Mouse (Mus musculus) CH12F3 (cell line): ENCODE results near the gene Tbc1d20.
"Not testable (repeated sequence)": the region's sequence is repeated elsewhere in the genome, so short reads cannot be mapped to it uniquely, and the experiment has no call there.

Source experiments
- in situ Hi-C: fragments of 300-500 bp; cut with MboI; formaldehyde crosslinking; loops from 2 replicates; pipeline ENCODE4 v1.14.3; 2020; ENCODE audit warnings: low sequenced_read_pairs

The Tbc1d20 gene

DNA sequence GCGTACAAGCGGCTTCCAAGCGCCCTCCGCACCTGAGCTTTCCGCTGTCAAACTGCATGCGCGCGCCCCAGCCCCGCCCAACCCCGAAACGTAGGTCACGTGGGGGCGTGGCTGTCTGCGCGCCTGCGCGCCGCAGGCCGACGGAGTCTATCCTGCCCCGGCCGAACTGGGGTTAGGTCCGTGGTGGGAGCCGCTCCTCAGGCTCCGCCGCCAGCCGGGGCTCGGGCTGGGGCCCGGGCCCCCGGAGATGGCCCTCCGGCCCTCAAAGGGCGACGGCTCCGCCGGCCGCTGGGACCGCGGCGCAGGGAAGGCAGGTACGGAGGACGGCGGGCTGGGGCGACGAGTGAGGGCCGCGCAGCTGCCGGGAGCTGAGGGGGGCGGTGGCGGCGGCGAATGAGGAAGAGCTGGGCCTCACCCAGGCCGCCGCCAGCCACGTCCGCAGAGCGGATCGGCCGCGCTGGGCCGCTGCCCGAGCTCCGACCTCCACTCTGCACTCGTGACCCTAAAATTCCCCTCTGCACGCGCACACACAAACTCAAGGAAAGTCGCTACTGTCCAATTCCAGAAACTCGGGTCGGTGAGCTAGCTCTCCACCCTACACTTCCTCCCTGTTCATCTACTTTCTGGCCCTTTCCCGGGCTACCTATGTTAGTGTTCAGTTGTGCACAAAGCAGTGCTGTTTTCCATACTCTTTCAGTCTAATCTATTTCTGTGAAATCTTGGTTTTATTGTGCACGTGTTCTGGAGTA is at the start of gene Tbc1d20:
Gene Tbc1d20 (plus strand): TSS at position 102 of the 749 bp plus-strand sequence.
- in situ Hi-C loops, result no loop called here

DNA sequence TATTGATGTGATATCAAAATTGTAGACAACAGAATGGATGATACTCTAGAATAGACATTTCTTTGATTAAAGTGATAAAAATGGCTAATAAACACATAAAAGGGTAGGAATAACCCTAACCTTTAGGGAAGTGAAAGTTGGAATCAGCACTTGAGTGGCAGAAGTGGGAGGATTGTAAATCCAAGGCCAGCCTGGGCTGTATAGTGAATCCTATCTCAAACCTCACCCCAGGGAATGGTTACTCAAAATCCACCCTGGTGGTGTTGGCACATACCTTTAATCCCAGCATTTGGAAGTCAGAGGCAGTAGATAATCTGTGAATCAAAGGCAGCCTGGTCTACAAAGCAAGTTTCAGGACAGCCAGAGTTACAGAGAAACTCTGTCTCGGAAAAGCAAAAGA is 46.4 kb upstream of the Tbc1d20 start:
- in situ Hi-C loops, result no loop called here

DNA sequence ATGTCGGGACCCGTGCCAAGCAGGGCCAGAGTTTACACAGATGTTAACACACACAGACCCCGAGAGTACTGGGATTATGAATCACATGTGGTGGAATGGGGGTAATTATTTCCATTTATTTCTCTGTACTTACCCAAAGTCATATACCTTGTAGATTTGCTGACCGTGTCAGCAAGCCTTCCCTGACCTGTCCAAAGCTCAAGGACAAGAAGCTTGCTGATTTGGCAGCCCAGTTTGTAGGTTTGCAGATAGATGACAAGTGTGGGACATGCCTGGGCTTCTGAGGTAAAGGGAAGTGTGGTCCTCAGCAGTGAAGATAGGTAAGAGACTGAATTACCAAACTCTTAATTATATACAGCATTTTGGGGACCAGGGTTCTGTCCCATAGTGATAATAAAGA is 43.1 kb upstream of the Tbc1d20 start:
- in situ Hi-C loops, result no loop called here

DNA sequence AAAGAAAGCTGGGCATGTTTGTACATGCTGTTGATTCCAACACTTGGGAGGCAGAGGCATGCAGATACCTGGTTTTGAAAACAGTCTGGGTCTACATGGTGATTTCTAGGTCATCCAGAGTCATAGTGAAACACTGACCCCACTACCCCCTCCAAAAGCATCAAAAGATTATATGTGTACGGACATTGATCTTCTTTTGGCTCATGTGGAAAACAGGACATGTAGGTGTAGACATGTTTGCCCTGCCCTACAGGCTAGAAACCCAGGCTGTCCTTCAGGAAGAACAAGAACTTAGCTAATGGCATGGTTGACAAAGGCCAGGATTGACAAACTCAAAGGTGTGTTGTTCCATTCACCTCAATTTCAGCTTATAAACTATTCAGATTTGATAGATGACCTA is 33.9 kb upstream of the Tbc1d20 start:
- in situ Hi-C loops, result no loop called here

DNA sequence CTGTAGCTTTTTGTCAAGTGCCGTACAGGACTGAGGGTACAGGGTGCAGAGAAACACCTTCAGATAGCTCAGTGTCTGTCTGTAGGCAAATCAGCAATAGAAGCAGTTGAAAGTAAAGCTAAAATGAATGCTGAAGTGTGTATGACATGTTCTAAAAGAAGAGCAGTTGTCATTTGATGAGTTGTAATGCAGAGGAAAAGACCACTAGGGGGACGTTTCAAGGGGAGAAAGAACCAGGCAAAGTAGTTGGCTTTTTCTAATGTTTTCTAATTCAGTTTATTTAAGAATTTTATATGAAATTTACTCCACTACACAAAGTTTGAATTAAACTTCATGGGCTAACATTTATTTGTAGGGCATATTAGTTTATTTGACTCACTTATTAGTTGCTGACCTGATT is 20.0 kb upstream of the Tbc1d20 start:
- in situ Hi-C loops, result no loop called here

DNA sequence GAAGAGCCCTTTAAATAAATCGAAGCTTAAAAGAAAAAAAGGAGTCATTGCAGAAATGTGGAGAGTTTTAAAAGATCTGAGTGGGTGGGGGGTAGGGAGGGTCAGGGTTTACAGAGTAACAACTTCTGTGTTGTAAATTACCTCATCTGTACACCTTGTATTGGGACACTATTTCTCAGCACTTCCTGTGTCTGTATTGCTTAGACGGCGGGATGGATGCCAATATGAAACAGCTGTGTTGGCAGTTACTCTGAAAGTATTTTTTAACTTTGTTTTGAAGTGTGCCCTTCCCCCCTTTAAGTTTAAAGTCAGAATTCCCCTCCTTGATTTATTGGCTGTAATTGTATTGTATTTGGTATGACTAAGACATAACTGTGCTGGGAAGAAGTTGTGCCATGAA is 12.2 kb upstream of the Tbc1d20 start:
- in situ Hi-C loops, result no loop called here

DNA sequence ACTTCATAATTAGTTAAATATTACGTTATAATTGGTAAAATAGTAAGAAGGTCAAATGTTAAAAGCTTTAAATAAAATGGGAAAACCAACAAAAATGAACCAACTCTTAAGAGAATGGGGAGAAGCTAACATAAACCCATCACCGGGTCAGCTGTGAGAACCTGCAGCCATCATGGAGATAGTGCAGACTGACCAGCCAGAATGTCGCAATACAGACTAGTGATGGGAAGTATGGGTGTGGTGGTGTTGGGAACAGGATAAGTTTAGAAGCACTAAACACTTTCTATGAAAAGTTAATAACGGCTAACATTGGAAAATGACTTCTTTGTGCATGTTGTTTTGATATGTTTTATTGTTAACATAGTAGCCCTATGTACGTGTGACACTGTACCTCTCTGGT is 6.1 kb upstream of the Tbc1d20 start:
- in situ Hi-C loops, result no loop called here

DNA sequence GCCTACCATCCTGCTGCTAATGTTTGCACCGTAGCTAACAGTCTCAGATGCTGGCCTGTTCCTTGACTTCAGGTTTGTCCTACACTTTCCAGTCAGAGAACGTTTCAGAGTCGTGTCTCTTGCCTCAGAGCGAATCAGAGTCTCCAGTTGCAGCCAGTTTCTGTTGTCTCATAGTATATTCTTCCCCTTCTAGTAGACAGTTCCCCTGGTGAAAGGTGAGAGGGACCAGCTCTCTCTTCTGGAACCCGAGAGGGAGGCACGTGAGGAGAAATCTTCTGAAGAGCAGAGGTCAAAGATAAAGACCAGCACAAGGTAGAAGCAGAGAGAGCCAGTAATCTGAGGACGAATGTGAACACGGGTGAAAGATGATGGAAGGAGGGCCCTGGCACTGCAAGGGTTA is 5.6 kb upstream of the Tbc1d20 start:
- in situ Hi-C loops, result no loop called here

DNA sequence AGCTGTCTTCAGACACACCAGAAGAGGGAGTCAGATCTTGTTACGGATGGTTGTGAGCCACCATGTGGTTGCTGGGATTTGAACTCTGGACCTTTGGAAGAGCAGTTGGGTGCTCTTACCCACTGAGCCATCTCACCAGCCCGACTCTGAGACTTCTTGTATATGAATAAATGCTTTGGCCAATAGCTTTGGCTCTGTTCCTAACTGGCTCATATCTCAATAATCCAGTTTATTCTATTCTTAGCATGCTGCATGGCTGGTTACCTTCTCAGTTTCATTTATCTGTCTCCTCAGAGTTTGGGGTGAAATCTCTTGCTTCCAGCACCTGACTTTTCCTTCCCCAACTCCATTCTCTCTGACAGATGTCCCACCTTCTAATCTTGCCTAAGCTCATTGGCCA is 4.0 kb upstream of the Tbc1d20 start:
- in situ Hi-C loops, result not testable (repeated sequence)

DNA sequence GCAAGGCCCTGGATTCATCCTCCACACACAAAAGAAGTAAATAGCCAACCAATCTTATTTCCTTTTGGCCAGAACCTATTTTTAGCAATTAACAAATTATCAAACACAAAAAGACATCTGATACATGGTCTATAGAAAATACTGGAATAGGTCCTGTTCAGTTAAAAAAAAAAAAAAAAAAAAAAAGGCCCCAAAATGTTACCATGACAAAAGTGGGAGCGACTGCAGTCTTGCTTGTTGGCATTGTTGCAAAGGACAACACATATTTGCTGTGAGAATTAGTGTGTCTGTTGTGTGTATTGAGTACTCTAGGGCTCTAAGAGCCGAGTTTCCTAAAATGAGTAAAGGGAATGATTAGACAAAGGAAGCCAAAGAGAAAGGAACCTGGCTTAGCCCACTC is 1.2 kb upstream of the Tbc1d20 start:
- in situ Hi-C loops, result no loop called here

DNA sequence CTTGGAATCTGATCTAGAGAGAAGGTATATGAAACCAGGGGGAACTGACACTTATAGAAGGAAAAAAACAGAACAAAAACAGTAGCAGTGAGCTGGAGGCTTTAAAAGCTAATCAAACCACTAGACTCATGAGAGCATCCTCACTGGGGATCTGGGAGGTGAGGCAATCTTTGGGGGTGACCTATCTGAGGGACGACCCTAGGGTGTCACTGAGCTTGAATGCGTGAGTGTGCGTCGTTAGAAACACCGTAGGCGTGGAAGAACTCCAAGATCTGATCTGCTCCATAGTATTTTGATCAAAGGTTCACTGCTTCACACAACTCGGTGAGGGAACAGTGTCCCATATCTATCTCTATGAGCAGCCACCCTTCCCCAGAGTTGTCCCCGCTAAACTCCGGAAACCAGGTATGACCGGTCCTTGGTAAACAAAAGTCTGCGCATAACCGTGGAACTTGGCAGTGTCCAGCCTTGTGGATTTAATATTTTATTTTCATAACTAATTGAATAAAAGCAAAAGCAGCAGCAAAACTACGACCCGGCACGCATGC is 375 bp upstream of the Tbc1d20 start:
- in situ Hi-C loops, result no loop called here

DNA sequence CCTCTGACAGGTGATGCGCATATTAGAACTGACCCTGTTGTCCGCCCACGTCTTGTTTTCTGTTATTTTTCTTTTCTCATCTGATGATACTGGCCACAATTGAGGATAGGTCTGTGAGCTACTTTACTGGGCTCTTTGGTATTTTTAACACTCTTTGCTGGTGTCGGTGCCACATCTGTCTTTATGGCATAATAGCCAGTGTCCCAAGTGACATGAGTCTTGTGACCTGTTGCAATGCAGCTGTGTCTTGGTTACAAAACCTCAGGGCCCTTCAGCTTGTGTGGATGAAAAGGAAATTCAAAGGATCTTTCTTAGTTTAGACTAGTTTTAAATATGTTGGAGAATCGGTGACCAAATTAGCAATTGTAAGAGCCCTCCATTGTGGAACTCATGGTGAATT is 913 bp downstream of the Tbc1d20 start:
- in situ Hi-C loops, result no loop called here

DNA sequence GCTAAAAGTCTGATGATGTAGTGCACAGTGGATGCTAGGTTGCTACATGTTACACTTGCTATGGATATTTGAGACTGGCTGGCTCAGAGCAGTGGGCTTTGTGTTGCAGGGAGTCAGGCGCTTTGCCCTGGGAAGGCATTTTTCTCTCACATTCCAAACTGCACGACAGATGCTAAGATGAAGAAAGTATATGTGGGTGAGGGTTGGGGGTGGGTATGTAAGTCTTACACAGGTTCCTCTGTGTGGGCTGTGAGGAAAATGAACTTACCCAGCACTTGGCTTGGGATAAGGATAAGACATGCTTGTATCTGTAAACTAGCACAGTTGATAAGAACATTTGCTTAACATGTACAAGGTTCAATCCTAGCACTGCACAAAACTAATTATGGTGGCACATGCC is 9.2 kb downstream of the Tbc1d20 start:
- in situ Hi-C loops, result no loop called here

DNA sequence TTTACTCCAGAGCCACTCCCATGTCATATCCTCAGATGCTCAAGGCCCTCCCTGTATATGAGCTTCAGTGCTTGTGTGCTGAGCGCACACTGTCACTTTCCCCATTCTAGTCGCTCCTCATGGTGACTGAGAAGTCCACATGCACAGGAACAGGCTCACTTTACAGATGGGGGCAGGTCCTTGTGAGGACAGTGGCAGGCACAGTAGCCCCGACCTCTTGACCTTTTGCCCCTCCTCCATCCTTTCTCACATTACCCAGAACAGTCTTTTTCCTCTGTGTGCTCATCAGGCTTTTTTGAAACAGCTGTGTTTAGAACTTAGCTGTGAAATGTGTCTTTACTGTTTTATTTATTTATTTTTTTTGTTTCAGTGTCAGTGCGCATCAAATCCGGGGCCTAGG is 10.2 kb downstream of the Tbc1d20 start:
- in situ Hi-C loops, result no loop called here

DNA sequence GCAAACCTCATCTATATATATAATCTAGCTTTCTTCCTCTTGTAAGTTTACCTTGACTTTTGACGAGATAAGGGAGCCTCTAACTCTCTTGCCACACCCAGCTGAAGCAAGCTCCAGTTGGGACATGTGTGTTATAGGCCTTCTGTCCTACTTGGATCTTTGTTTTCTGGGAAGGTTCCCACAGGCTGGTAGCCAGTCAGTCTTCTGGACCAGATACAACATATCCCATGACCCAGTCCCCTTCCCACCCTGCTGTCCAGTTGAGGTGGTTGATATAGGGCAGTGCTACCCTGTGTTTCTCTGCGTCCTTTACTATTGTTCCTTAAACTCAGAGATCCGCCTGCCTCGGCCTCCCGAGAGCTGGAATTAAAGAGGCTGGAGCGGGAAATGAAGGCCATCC is 11.9 kb downstream of the Tbc1d20 start:
- in situ Hi-C loops, result no loop called here

DNA sequence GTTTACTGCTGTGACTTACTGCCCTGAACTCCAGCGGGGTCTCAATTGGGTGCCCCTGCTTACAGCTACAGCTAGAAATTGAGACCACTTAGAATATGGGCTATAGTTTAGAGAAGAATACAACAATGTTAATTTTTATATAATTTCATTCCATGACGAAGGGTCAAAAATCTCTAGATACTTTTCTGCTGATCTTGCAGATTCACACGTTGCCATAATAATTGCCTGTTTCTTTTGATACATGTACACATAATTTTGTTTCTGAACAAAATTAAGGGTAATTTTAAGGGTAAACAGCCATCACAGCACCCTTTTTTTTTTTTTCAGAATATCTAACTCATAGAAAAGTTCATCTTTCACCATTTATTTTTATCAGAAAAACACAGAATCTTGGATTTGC is 13.6 kb downstream of the Tbc1d20 start:
- in situ Hi-C loops, result no loop called here

DNA sequence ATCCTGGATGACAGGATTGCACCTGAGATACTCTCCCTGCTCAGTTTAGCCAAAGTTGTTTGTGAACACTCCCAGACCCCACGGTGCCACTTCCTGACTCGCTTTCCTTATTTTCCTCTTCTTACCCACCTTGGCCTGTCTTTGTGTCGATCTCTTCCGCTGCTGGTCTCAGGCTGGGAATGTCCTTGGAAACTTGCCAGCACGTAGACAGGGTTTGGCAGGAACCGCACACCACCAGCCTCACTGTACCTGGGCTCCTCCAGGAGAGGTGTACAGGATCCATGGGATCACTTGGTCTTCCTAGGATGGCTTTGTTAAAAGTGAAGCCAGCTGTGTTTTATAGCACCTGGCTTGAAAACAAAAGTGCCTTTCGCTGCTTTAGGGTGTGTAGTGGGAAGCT is 19.4 kb downstream of the Tbc1d20 start:
- in situ Hi-C loops, result no loop called here

DNA sequence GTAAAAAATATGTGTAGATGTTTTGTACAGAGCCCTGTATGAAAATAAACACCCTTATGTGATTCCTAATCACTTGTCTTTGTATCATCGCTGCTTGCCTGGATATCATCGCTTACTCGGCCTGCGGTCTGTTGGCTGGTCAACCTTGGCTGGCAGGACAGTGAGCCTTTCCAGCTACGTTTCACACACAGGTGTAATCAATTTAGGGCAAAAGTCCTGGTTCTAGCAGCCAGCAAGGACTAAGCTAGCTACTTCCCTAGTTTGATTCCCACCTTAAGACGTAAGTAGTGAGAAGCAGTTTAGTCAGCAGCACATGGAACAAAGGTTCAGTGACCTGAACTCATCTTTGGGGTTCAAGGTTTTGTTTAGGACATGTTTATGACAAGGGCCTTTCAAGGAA is 20.3 kb downstream of the Tbc1d20 start:
- in situ Hi-C loops, result no loop called here

DNA sequence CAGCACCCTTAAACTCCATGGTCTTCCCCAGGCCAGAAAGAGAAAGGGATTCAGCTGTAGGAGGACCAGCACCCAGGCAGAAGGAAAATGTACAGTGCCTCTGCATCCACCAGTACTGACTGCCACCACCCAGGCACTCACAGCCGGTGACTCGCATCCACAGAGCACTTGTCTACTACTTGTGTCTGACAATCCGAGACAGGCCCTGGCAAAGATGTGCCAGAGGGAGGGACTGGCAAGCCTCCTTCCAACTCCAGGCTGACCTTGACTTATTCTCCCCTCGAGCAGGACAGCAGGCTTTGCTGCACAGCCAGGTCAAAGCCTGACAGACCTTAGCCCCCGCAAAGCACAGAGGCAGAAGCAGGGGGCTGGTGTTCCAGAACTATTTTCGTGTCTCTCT is 23.4 kb downstream of the Tbc1d20 start:
- in situ Hi-C loops, result no loop called here

DNA sequence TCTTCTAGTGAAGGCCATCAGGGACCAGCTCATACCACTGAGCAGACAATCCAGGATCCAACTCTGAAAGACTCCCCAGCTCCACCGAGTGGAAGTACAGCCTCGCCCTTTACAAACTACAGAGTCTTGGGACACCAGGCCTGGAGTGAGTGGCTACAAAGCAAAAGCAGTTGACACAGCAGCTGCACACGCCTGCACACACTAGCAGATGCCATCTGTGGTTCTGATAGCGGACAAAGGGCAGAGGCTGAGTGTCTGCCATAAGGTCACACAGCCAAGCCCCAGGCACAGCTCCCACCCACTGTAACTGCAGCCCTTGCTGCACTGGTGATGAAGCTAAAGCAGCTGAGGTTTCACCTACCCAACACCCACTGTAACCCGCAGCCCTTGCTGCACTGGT is 27.9 kb downstream of the Tbc1d20 start:
- in situ Hi-C loops, result no loop called here

DNA sequence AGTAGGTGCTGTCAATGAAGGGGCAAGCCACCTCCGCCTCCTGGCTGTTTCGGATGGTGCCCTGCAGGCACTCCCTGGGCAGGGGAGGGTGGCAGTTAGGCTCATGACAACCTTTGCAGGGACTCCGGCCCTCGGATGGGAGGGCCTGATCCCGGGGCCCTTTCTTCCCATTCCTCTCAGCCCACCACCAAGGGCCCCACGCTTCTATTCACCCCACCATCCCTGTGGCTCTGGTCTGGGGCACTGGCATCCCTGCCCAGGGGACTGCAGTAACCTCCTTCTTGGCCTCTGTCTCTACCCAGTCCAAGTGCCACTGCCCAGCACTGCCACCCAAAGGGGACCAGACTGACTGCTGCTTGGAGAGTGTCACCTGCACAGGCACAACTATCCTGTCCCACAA is 28.6 kb downstream of the Tbc1d20 start:
- in situ Hi-C loops, result no loop called here

DNA sequence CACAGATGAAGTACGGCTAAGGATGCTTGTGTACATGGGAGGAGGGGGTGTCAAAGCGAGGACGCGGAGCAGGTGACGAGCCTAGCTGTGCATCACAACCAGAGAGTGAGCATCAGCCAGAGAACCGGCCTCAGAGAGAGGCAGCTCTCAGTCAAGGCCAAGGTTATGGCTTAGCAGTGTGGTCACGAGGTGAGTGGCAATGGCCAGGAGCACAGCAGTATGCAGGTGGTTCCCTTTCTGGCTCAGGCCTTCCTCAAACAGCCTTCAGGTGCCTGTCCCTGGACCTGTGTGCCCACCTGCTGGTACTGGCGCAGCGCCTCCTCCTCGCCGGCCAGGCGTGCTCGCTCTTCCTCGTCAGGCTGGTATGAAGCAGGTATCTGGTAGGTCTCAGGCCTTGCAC is 30.3 kb downstream of the Tbc1d20 start:
- in situ Hi-C loops, result no loop called here

DNA sequence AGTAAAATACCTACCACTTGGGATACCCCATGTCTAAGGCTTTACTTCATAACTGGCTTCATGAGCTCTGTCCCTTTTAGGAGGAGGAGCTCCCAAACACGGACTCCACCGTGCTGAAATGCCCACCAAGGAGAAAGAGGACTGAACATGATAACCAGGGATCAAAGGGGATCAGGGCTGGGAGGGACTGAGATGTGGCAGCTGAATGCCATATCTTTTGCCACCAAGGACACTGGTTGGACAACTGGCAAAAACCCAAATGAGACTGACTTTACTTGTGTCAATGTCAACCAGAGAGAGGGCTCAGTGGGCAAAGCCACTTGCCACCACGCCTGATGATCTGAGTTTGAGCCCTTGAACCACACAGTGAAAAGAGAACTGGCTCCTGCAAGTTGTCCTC is 31.2 kb downstream of the Tbc1d20 start:
- in situ Hi-C loops, result no loop called here
